Mouse (Mus musculus) heart, embryonic 12.5 days (tissue): ENCODE measurements around the gene Lamp2. TPM values are rescaled to one million over a fixed set of nuclear protein-coding genes. Genes with fewer than 3 reads are reported as not detected.
"Not testable (repeated sequence)": the region's sequence is repeated elsewhere in the genome, so short reads cannot be mapped to it uniquely, and the experiment has no call there.

Experiments
- ATAC-seq: fragments of 200-750 bp; cut with Nextera tagmentation; 2 replicates; pipeline ENCODE4 v1.8.0; 2017; ENCODE audit warnings: moderate TSS enrichment, moderate library complexity; ENCODE audit not compliant: insufficient number of reproducible peaks, low FRiP score
- H3K27ac ChIP-seq: fragments of 300-500 bp; sonication (generic); 2 replicates; pipeline ENCODE4 v1.5.1; 2016; ENCODE audit warnings: mild to moderate bottlenecking, moderate library complexity; ENCODE audit not compliant: poor library complexity, severe bottlenecking
- H3K27me3 ChIP-seq: fragments of 300-500 bp; sonication (generic); replicated peaks from 2 replicates; pipeline ENCODE4 v1.6.1; 2016; ENCODE audit warnings: mild to moderate bottlenecking, moderate library complexity
- H3K36me3 ChIP-seq: fragments of 300-500 bp; sonication (generic); 2 replicates; pipeline ENCODE4 v1.6.1; 2016; ENCODE audit warnings: mild to moderate bottlenecking, moderate library complexity
- H3K4me1 ChIP-seq: fragments of 300-500 bp; sonication (generic); replicated peaks from 2 replicates; pipeline ENCODE4 v1.6.1; 2016; ENCODE audit warnings: mild to moderate bottlenecking
- H3K4me2 ChIP-seq: fragments of 300-500 bp; sonication (generic); 2 replicates; pipeline ENCODE4 v1.6.1; 2016; ENCODE audit warnings: mild to moderate bottlenecking, moderate library complexity
- H3K4me3 ChIP-seq: fragments of 300-500 bp; sonication (generic); 2 replicates; pipeline ENCODE4 v1.5.1; 2016; ENCODE audit warnings: mild to moderate bottlenecking
- H3K9ac ChIP-seq: fragments of 300-500 bp; sonication (generic); 2 replicates; pipeline ENCODE4 v1.6.1; 2016; ENCODE audit warnings: mild to moderate bottlenecking, moderate library complexity
- H3K9me3 ChIP-seq: fragments of 300-500 bp; sonication (generic); replicated peaks from 2 replicates; pipeline ENCODE4 v1.6.1; 2016; ENCODE audit warnings: mild to moderate bottlenecking, moderate library complexity
- WGBS: fragments of 180-500 bp; shearing (Covaris S2); methylation state at CpG from one replicate; pipeline ENCODE4 v1.1.7; 2016; 5-methylcytosine and 5-hydroxymethylcytosine counted together
- polyA plus RNA-seq: library from polyadenylated mRNA; unstranded; fragments of >200 nt; fragmentation: Nextera tagmentation; extraction: Ambion mirVana; gene quantifications from 2 replicates; pipeline ENCODE4 v1.2.1, GENCODE M21; 2016

The Lamp2 gene
- polyA plus RNA-seq, 1 experiment from 2014 or later = 149 TPM

GRCm38 (mm10) chrX:38428818-38429440, 27.3 kb downstream of the Lamp2 start:
- no peaks in the 10 kb centered on the region for H3K9me3 ChIP-seq
- no peak for ATAC-seq
- H3K4me3 ChIP-seq = no peak overlapping the region
- H3K27me3 ChIP-seq = no peaks in the 10 kb centered on the region
- WGBS = 80% methylated on average over 3 of the region's 3 CpGs
- H3K27ac ChIP-seq = no peak overlapping the region
- peaks cover 42% of the 10 kb centered on the region for H3K36me3 ChIP-seq
- H3K4me2 ChIP-seq = no peak overlapping the region
- no peaks in the 10 kb centered on the region for H3K4me1 ChIP-seq
- H3K9ac ChIP-seq = no peak overlapping the region

GRCm38 (mm10) chrX:38426043-38426442, 30.2 kb downstream of the Lamp2 start:
- no peak for ATAC-seq
- H3K4me3 ChIP-seq = no peak overlapping the region
- 90% methylated on average over 1 of the region's 1 CpGs for WGBS
- peaks cover 42% of the 10 kb centered on the region for H3K36me3 ChIP-seq
- H3K9ac ChIP-seq = no peak overlapping the region
- no peaks in the 10 kb centered on the region for H3K4me1 ChIP-seq
- H3K27ac ChIP-seq = no peak overlapping the region
- H3K27me3 ChIP-seq = no peaks in the 10 kb centered on the region
- no peak overlapping the region for H3K4me2 ChIP-seq
- H3K9me3 ChIP-seq = no peaks in the 10 kb centered on the region

GRCm38 (mm10) chrX:38423096-38423495, 33.2 kb downstream of the Lamp2 start:
- H3K4me3 ChIP-seq = no peak overlapping the region
- no peak overlapping the region for H3K27ac ChIP-seq
- H3K4me2 ChIP-seq = no peak overlapping the region
- H3K4me1 ChIP-seq = no peaks in the 10 kb centered on the region
- no peaks in the 10 kb centered on the region for H3K9me3 ChIP-seq
- no peak for ATAC-seq
- WGBS = 65% methylated on average over 3 of the region's 3 CpGs
- H3K27me3 ChIP-seq = no peaks in the 10 kb centered on the region
- H3K9ac ChIP-seq = no peak overlapping the region
- peaks cover 25% of the 10 kb centered on the region for H3K36me3 ChIP-seq

GRCm38 (mm10) chrX:38422396-38422795, 33.9 kb downstream of the Lamp2 start:
- no peak for ATAC-seq
- no peaks in the 10 kb centered on the region for H3K9me3 ChIP-seq
- H3K4me3 ChIP-seq = no peak overlapping the region
- H3K36me3 ChIP-seq = peaks cover 22% of the 10 kb centered on the region
- no peak overlapping the region for H3K4me2 ChIP-seq
- H3K27ac ChIP-seq = no peak overlapping the region
- no peaks in the 10 kb centered on the region for H3K27me3 ChIP-seq
- 61% methylated on average over 3 of the region's 3 CpGs for WGBS
- H3K9ac ChIP-seq = no peak overlapping the region
- no peaks in the 10 kb centered on the region for H3K4me1 ChIP-seq

- ATAC-seq = no peak
- Histone ChIP-seq H3K27me3 (no peaks in the 10 kb centered on the region), H3K9ac (no peak overlapping the region), H3K4me2 (no peak overlapping the region), H3K9me3 (no peaks in the 10 kb centered on the region), H3K4me1 (no peaks in the 10 kb centered on the region), H3K36me3 (no peaks in the 10 kb centered on the region), H3K27ac (no peak overlapping the region), H3K4me3 (no peak overlapping the region)
- WGBS = 85% methylated on average over 3 of the region's 3 CpGs
These were observed 52.4 kb downstream of the Lamp2 start for GRCm38 (mm10) chrX:38403879-38404278.

GRCm38 (mm10) chrX:38402981-38403380, 53.3 kb downstream of the Lamp2 start:
- Histone ChIP-seq H3K4me2 (no peak overlapping the region), H3K4me3 (no peak overlapping the region), H3K9me3 (no peaks in the 10 kb centered on the region), H3K4me1 (no peaks in the 10 kb centered on the region), H3K9ac (no peak overlapping the region), H3K36me3 (no peaks in the 10 kb centered on the region), H3K27me3 (no peaks in the 10 kb centered on the region), H3K27ac (no peak overlapping the region)
- 80% methylated on average over 5 of the region's 5 CpGs for WGBS
- no peak for ATAC-seq

- no peaks in the 10 kb centered on the region for H3K9me3 ChIP-seq
- H3K36me3 ChIP-seq = no peaks in the 10 kb centered on the region
- H3K27me3 ChIP-seq = no peaks in the 10 kb centered on the region
- no peak overlapping the region for H3K4me3 ChIP-seq
- H3K27ac ChIP-seq = no peak overlapping the region
- no peak overlapping the region for H3K9ac ChIP-seq
- ATAC-seq = no peak
- no peak overlapping the region for H3K4me2 ChIP-seq
- WGBS = 41% methylated on average over 6 of the region's 6 CpGs
- H3K4me1 ChIP-seq = no peaks in the 10 kb centered on the region
These were observed 54.2 kb downstream of the Lamp2 start for GRCm38 (mm10) chrX:38402004-38402403.

GRCm38 (mm10) chrX:38400616-38401015, 55.6 kb downstream of the Lamp2 start:
- Histone ChIP-seq H3K9ac (no peak overlapping the region), H3K4me2 (no peak overlapping the region), H3K4me1 (no peaks in the 10 kb centered on the region), H3K27me3 (no peaks in the 10 kb centered on the region), H3K9me3 (no peaks in the 10 kb centered on the region), H3K27ac (no peak overlapping the region), H3K36me3 (no peaks in the 10 kb centered on the region), H3K4me3 (no peak overlapping the region)
- WGBS = 77% methylated on average over 3 of the region's 3 CpGs
- ATAC-seq = no peak

- no peaks in the 10 kb centered on the region for H3K9me3 ChIP-seq
- ATAC-seq = no peak
- no peaks in the 10 kb centered on the region for H3K4me1 ChIP-seq
- no peaks in the 10 kb centered on the region for H3K36me3 ChIP-seq
- no peaks in the 10 kb centered on the region for H3K27me3 ChIP-seq
- no peak overlapping the region for H3K4me3 ChIP-seq
- H3K9ac ChIP-seq = no peak overlapping the region
- no peak overlapping the region for H3K4me2 ChIP-seq
- H3K27ac ChIP-seq = no peak overlapping the region
- 78% methylated on average over 1 of the region's 1 CpGs for WGBS
These were observed 56.6 kb downstream of the Lamp2 start for GRCm38 (mm10) chrX:38399671-38400070.

GRCm38 (mm10) chrX:38373169-38373568, 83.1 kb downstream of the Lamp2 start:
- WGBS = 58% methylated on average over 1 of the region's 1 CpGs
- H3K36me3 ChIP-seq, H3K9ac ChIP-seq, ATAC-seq, H3K27me3 ChIP-seq, H3K27ac ChIP-seq, H3K4me3 ChIP-seq, H3K9me3 ChIP-seq, H3K4me1 ChIP-seq, H3K4me2 ChIP-seq: not testable (repeated sequence)

GRCm38 (mm10) chrX:38364621-38365020, 91.6 kb downstream of the Lamp2 start:
- 33% methylated on average over 1 of the region's 1 CpGs for WGBS
- not testable (repeated sequence) for H3K27me3 ChIP-seq, H3K36me3 ChIP-seq, H3K4me3 ChIP-seq, H3K9ac ChIP-seq, ATAC-seq, H3K4me2 ChIP-seq, H3K9me3 ChIP-seq, H3K4me1 ChIP-seq, H3K27ac ChIP-seq

GRCm38 (mm10) chrX:38362016-38362415, 94.2 kb downstream of the Lamp2 start:
- H3K9me3 ChIP-seq = no peaks in the 10 kb centered on the region
- no peak overlapping the region for H3K27ac ChIP-seq
- H3K4me3 ChIP-seq = no peak overlapping the region
- 63% methylated on average over 8 of the region's 8 CpGs for WGBS
- H3K27me3 ChIP-seq = no peaks in the 10 kb centered on the region
- no peaks in the 10 kb centered on the region for H3K4me1 ChIP-seq
- no peak overlapping the region for H3K4me2 ChIP-seq
- no peaks in the 10 kb centered on the region for H3K36me3 ChIP-seq
- no peak overlapping the region for H3K9ac ChIP-seq
- ATAC-seq = no peak
